15 mouse cellular contexts compared by ENCODE assay signal in the genomic region with DNA sequence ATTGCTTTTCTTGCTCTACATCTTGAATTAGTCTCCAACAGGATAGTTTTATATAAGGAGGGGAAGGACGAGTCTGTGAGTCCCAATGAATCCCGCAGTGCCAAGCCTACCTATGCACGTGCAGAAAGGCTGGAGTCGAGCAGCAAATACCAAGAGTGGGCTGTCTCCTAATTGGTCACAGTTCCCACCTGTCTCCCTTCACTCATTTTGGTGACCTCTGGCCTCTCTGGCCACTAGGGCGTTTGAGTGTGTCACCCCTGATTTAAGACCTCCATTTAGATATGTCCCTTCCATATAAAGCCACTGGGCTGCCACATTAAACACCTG.
DNase-seq lines count a peak whose midpoint lies in the region; ATAC-seq and TF ChIP-seq lines count a peak whose summit lies in the region.
"Had no signal": no experiment of that assay in that cellular context is flagged by ENCODE, and none has a peak within 500 bp of the region (broad histone marks: within the 10 kb centered on the region; RNA-seq: fewer than 3 reads in every experiment).

No protein-coding gene starts in this region.

- no peaks in the 10 kb centered on the region for H3K36me3 ChIP-seq in hindbrain, embryonic 10.5 days
- H3K36me3 ChIP-seq in hindbrain, postnatal 0 days (ENCODE audit: insufficient read depth, low read length): no peaks in the 10 kb centered on the region
- H3K36me3 ChIP-seq in midbrain, embryonic 11.5 days (ENCODE audit: control insufficient read depth, insufficient read depth, low read length): no peaks in the 10 kb centered on the region
- no peaks in the 10 kb centered on the region for H3K36me3 ChIP-seq in midbrain, embryonic 15.5 days (replicated peaks)
- H3K36me3 ChIP-seq in forebrain, embryonic 13.5 days (ENCODE audit: poor library complexity, severe bottlenecking): no peaks in the 10 kb centered on the region
- H3K36me3 ChIP-seq in midbrain, embryonic 14.5 days (ENCODE audit: control insufficient read depth, insufficient read depth, low read length): no peaks in the 10 kb centered on the region

- no peak for TF ChIP-seq CTCF in hindbrain, postnatal 0 days (IDR thresholded peaks at IDR 0.05; ENCODE audit: low read depth)

- peak overlapping the region; percentile 89 for H3K27ac ChIP-seq in hindbrain, embryonic 10.5 days
- no peak overlapping the region for H3K27ac ChIP-seq in hindbrain, postnatal 0 days
- peak overlapping the region; percentile 78 for H3K27ac ChIP-seq in midbrain, embryonic 11.5 days (ENCODE audit: low read depth, low read length)
- H3K27ac ChIP-seq in midbrain, embryonic 15.5 days: no peak overlapping the region
- peak overlapping the region; percentile 84 for H3K27ac ChIP-seq in forebrain, embryonic 13.5 days
- peak overlapping the region; percentile 68; the same call in 1 of the 2 replicates for H3K27ac ChIP-seq in midbrain, embryonic 14.5 days (replicated peaks; ENCODE audit: low read depth, low read length)

- H3K9ac ChIP-seq in hindbrain, postnatal 0 days (replicated peaks; ENCODE audit: low read length): no peak overlapping the region
- H3K9ac ChIP-seq in midbrain, embryonic 11.5 days (ENCODE audit: low read length): no peak overlapping the region
- H3K9ac ChIP-seq in midbrain, embryonic 15.5 days: no peak overlapping the region
- H3K9ac ChIP-seq in forebrain, embryonic 13.5 days: no peak overlapping the region
- no peak overlapping the region for H3K9ac ChIP-seq in midbrain, embryonic 14.5 days (replicated peaks; ENCODE audit: low read length)

- no peak overlapping the region for H3K4me3 ChIP-seq in hindbrain, embryonic 10.5 days
- no peak overlapping the region for H3K4me3 ChIP-seq in hindbrain, postnatal 0 days (ENCODE audit: low read length)
- no peak overlapping the region for H3K4me3 ChIP-seq in midbrain, embryonic 11.5 days (ENCODE audit: low read depth, low read length)
- no peak overlapping the region for H3K4me3 ChIP-seq in midbrain, embryonic 15.5 days
- H3K4me3 ChIP-seq in forebrain, embryonic 13.5 days: no peak overlapping the region
- no peak overlapping the region for H3K4me3 ChIP-seq in midbrain, embryonic 14.5 days (replicated peaks; ENCODE audit: low read depth, low read length)
- H3K4me3 ChIP-seq: erythroblast, embryonic 14.5 days had no signal

- 27% methylated on average over 5 of the region's 5 CpGs for WGBS in hindbrain, embryonic 10.5 days
- WGBS in hindbrain, postnatal 0 days: 42% methylated on average over 5 of the region's 5 CpGs
- WGBS in midbrain, embryonic 11.5 days: 44% methylated on average over 5 of the region's 5 CpGs
- WGBS in midbrain, embryonic 15.5 days: 44% methylated on average over 5 of the region's 5 CpGs
- 23% methylated on average over 5 of the region's 5 CpGs for WGBS in forebrain, embryonic 13.5 days
- WGBS in midbrain, embryonic 14.5 days: 42% methylated on average over 5 of the region's 5 CpGs

- ATAC-seq in hindbrain, postnatal 0 days: no peak
- ATAC-seq in midbrain, embryonic 11.5 days (ENCODE audit: low FRiP score): peak; percentile 17; the same call in 1 of the 2 replicates
- ATAC-seq in midbrain, embryonic 15.5 days (replicated peaks): no peak
- ATAC-seq in forebrain, embryonic 13.5 days: no peak
- no peak for ATAC-seq in midbrain, embryonic 14.5 days (ENCODE audit: low FRiP score, low TSS enrichment)
- no peak for ATAC-seq in monocyte, adult 5-6 weeks (replicated peaks; ENCODE audit: insufficient number of reproducible peaks, low FRiP score, low TSS enrichment, poor library complexity, severe bottlenecking)

- intact Hi-C loops in gastrocnemius, postnatal 14 days (cut with DNase I; ENCODE audit: low total_unique reads): no loop called here

- H3K27me3 ChIP-seq in hindbrain, embryonic 10.5 days (ENCODE audit: insufficient read depth, poor library complexity, severe bottlenecking): no peaks in the 10 kb centered on the region
- H3K27me3 ChIP-seq in hindbrain, postnatal 0 days (ENCODE audit: insufficient read depth, low read length): no peaks in the 10 kb centered on the region
- no peaks in the 10 kb centered on the region for H3K27me3 ChIP-seq in midbrain, embryonic 11.5 days (ENCODE audit: control insufficient read depth, insufficient read depth, low read length)
- no peaks in the 10 kb centered on the region for H3K27me3 ChIP-seq in midbrain, embryonic 15.5 days (replicated peaks)
- no peaks in the 10 kb centered on the region for H3K27me3 ChIP-seq in forebrain, embryonic 13.5 days
- H3K27me3 ChIP-seq in midbrain, embryonic 14.5 days (ENCODE audit: control insufficient read depth, insufficient read depth, low read length): no peaks in the 10 kb centered on the region
- H3K27me3 ChIP-seq: CH12.LX had no signal

- 0 out of 2 replicates have a peak, but pooled peaks cover 9% of the 10 kb centered on the region for H3K9me3 ChIP-seq in hindbrain, embryonic 10.5 days
- 0 out of 2 replicates have a peak, but pooled peaks cover 2% of the 10 kb centered on the region for H3K9me3 ChIP-seq in hindbrain, postnatal 0 days (ENCODE audit: low read length)
- H3K9me3 ChIP-seq in midbrain, embryonic 11.5 days (ENCODE audit: control insufficient read depth, low read length): no peaks in the 10 kb centered on the region
- no peaks in the 10 kb centered on the region for H3K9me3 ChIP-seq in midbrain, embryonic 15.5 days
- no peaks in the 10 kb centered on the region for H3K9me3 ChIP-seq in forebrain, embryonic 13.5 days (replicated peaks)
- no peaks in the 10 kb centered on the region for H3K9me3 ChIP-seq in midbrain, embryonic 14.5 days (ENCODE audit: control insufficient read depth, low read length)

- no peak overlapping the region for H3K4me2 ChIP-seq in hindbrain, postnatal 0 days (ENCODE audit: low read depth, low read length)
- no peak overlapping the region for H3K4me2 ChIP-seq in midbrain, embryonic 11.5 days
- no peak overlapping the region for H3K4me2 ChIP-seq in midbrain, embryonic 15.5 days
- no peak overlapping the region for H3K4me2 ChIP-seq in forebrain, embryonic 13.5 days
- no peak overlapping the region for H3K4me2 ChIP-seq in midbrain, embryonic 14.5 days (ENCODE audit: low read length)

- no peak for DNase-seq in hindbrain, embryonic 10.5 days (ENCODE audit: low spot score)
- no peak for DNase-seq in hindbrain, postnatal 0 days (ENCODE audit: low spot score)
- peak; percentile 88 for DNase-seq in midbrain, embryonic 11.5 days (ENCODE audit: low spot score, missing footprints)
- no peak for DNase-seq in midbrain, embryonic 14.5 days
- DNase-seq in gastrocnemius, postnatal 14 days: no peak
- DNase-seq: adrenal gland, postnatal 36 days; cerebellum, postnatal 10 days; kidney, adult 9 months; right cerebral cortex, postnatal 25 days; thymus, adult 18-20 months had no signal

- H3K4me1 ChIP-seq in hindbrain, embryonic 10.5 days (replicated peaks): peaks cover 43% of the 10 kb centered on the region
- peaks cover 8% of the 10 kb centered on the region; the same call in 1 of the 2 replicates for H3K4me1 ChIP-seq in hindbrain, postnatal 0 days (ENCODE audit: insufficient read depth, low read length)
- H3K4me1 ChIP-seq in midbrain, embryonic 11.5 days (ENCODE audit: control insufficient read depth, insufficient read depth, low read length): peaks cover 24% of the 10 kb centered on the region
- peaks cover 18% of the 10 kb centered on the region for H3K4me1 ChIP-seq in midbrain, embryonic 15.5 days
- H3K4me1 ChIP-seq in forebrain, embryonic 13.5 days: peaks cover 38% of the 10 kb centered on the region
- H3K4me1 ChIP-seq in midbrain, embryonic 14.5 days (ENCODE audit: control insufficient read depth, insufficient read depth, low read length): peaks cover 14% of the 10 kb centered on the region

Comparison
In these comparisons a context has a peak if more than half of its experiments do, and no peak if none do; other contexts are left out.
1. H3K27ac ChIP-seq: peak in hindbrain, embryonic 10.5 days (single experiment), midbrain, embryonic 11.5 days (single experiment), forebrain, embryonic 13.5 days (single experiment) and midbrain, embryonic 14.5 days (single experiment); none in hindbrain, postnatal 0 days (single experiment) and midbrain, embryonic 15.5 days (single experiment).